ENCODE assay signal across 9 mouse cellular contexts in the genomic region with DNA sequence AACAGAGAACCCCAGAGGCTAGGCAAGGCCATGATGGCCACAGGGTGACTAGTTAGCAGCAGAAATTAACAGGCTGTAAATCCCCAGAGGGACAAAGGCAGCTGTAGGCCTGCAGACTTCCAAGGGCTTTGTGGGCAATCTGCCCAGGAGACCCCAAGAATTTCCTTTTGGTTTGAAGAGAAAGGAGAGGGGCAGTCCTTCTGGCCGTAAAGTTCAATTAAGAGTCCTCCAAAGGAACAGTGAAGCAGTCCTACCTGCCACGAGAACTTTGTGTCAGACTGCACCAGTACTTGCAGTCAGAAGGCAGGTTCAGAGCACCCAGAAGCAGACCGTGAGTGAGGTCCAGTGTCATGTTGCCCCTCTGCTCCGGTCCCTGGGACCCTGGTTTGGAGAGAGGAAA. TPM values are rescaled to one million over a fixed set of nuclear protein-coding genes. Genes with fewer than 3 reads are reported as not detected.
DNase-seq lines count a peak whose midpoint lies in the region; ATAC-seq lines count a peak whose summit lies in the region.
"Had no signal": no experiment of that assay in that cellular context is flagged by ENCODE, and none has a peak within 500 bp of the region (broad histone marks: within the 10 kb centered on the region; RNA-seq: fewer than 3 reads in every experiment).

No protein-coding gene starts in this region.

- H3K9ac ChIP-seq in forebrain, embryonic 13.5 days: peak overlapping the region; percentile 95; the same call in 1 of the 2 replicates

- peaks cover 17% of the 10 kb centered on the region; the same call in 1 of the 2 replicates for H3K36me3 ChIP-seq in heart, embryonic 10.5 days
- peaks cover 29% of the 10 kb centered on the region for H3K36me3 ChIP-seq in forebrain, embryonic 13.5 days (ENCODE audit: poor library complexity, severe bottlenecking)
- peaks cover 12% of the 10 kb centered on the region for H3K36me3 ChIP-seq in midbrain, embryonic 10.5 days

- no peak for ATAC-seq in forebrain, embryonic 13.5 days

- peak overlapping the region; percentile 92 for H3K27ac ChIP-seq in heart, embryonic 10.5 days
- peak overlapping the region; percentile 99 for H3K27ac ChIP-seq in forebrain, embryonic 13.5 days
- peak overlapping the region; percentile 98 for H3K27ac ChIP-seq in midbrain, embryonic 10.5 days (replicated peaks)

- H3K27me3 ChIP-seq in heart, embryonic 10.5 days (ENCODE audit: insufficient read depth, poor library complexity, severe bottlenecking): 0 out of 2 replicates have a peak, but pooled peaks cover 3% of the 10 kb centered on the region
- H3K27me3 ChIP-seq in forebrain, embryonic 13.5 days: no peaks in the 10 kb centered on the region
- peaks cover 25% of the 10 kb centered on the region; the same call in 1 of the 2 replicates for H3K27me3 ChIP-seq in midbrain, embryonic 10.5 days (ENCODE audit: low read depth, poor library complexity, severe bottlenecking)

- H3K4me1 ChIP-seq in heart, embryonic 10.5 days: peaks cover 44% of the 10 kb centered on the region
- peaks cover 50% of the 10 kb centered on the region for H3K4me1 ChIP-seq in forebrain, embryonic 13.5 days
- H3K4me1 ChIP-seq in midbrain, embryonic 10.5 days: peaks cover 67% of the 10 kb centered on the region

- peak overlapping the region; percentile 92 for H3K4me2 ChIP-seq in forebrain, embryonic 13.5 days

- intact Hi-C loops in left cerebral cortex, postnatal 14 days (cut with DNase I): no loop called here
- intact Hi-C loops in left cerebral cortex, postnatal 10 days (cut with DNase I): loop anchor here (5.0 kb wide), 1 partner anchor 42 kb away; the partner anchor contains the start of gene Per2

- peak overlapping the region; percentile 75; the same call in 1 of the 2 replicates for H3K4me3 ChIP-seq in heart, embryonic 10.5 days
- H3K4me3 ChIP-seq in forebrain, embryonic 13.5 days: no peak overlapping the region; the same call in 1 of the 2 replicates
- peak overlapping the region; percentile 84 for H3K4me3 ChIP-seq in midbrain, embryonic 10.5 days

- WGBS in heart, embryonic 10.5 days: 71% methylated on average over 4 of the region's 4 CpGs
- 41% methylated on average over 4 of the region's 4 CpGs for WGBS in forebrain, embryonic 13.5 days
- 59% methylated on average over 4 of the region's 4 CpGs for WGBS in midbrain, embryonic 10.5 days

- DNase-seq in heart, embryonic 10.5 days (ENCODE audit: low spot score): no peak
- DNase-seq in heart, adult 11 months: no peak
- DNase-seq in A20 (ENCODE audit: low read depth, low spot score): peak; percentile 39
- peak; percentile 21 for DNase-seq in midbrain, embryonic 10.5 days (ENCODE audit: low spot score)
- no peak for DNase-seq in left cerebral cortex, postnatal 14 days (ENCODE audit: low spot score in 2 of 2)
- no peak for DNase-seq in B cell, adult 2 months
- DNase-seq in left cerebral cortex, postnatal 10 days (ENCODE audit: extremely low spot score in 1 of 2, low spot score in 2 of 2): no peak

- no peaks in the 10 kb centered on the region for H3K9me3 ChIP-seq in heart, embryonic 10.5 days
- H3K9me3 ChIP-seq in forebrain, embryonic 13.5 days (replicated peaks): no peaks in the 10 kb centered on the region
- H3K9me3 ChIP-seq in midbrain, embryonic 10.5 days (replicated peaks): no peaks in the 10 kb centered on the region

RNA-seq across cellular contexts. Expression of gene Hes6, which starts 1.1 kb away (rescaled TPM):
- 70.6 and 74.2 TPM in 2 replicates for polyA plus RNA-seq in heart, embryonic 10.5 days (2016; fragmentation: Nextera tagmentation; extraction: Ambion mirVana)
- polyA plus RNA-seq in forebrain, embryonic 13.5 days (2015; fragmentation: Nextera tagmentation; extraction: Ambion mirVana): 314 and 322 TPM in 2 replicates
- 213 and 329 TPM in 2 replicates for polyA plus RNA-seq in midbrain, embryonic 10.5 days (2016; fragmentation: Nextera tagmentation; extraction: Ambion mirVana)
- 10 to 100 TPM; 16.5 to 21.0 TPM for total RNA-seq in left cerebral cortex, postnatal 14 days (2021)
- total RNA-seq in left cerebral cortex, postnatal 10 days (2021): 10 to 100 TPM; 26.6 to 27.3 TPM

RNA-seq across cellular contexts. Expression of gene Ilkap, which starts 16.3 kb away (rescaled TPM):
- 132 and 152 TPM in 2 replicates for polyA plus RNA-seq in heart, embryonic 10.5 days (2016; fragmentation: Nextera tagmentation; extraction: Ambion mirVana)
- polyA plus RNA-seq in forebrain, embryonic 13.5 days (2015; fragmentation: Nextera tagmentation; extraction: Ambion mirVana): 162 and 181 TPM in 2 replicates
- 173 and 177 TPM in 2 replicates for polyA plus RNA-seq in midbrain, embryonic 10.5 days (2016; fragmentation: Nextera tagmentation; extraction: Ambion mirVana)
- 10 to 100 TPM; 49.9 to 56.0 TPM for total RNA-seq in left cerebral cortex, postnatal 14 days (2021)
- total RNA-seq in left cerebral cortex, postnatal 10 days (2021): 10 to 100 TPM; 62.9 to 68.6 TPM

RNA-seq across cellular contexts. Expression of gene Per2, which starts 44.2 kb away (rescaled TPM):
- polyA plus RNA-seq in heart, embryonic 10.5 days (2016; fragmentation: Nextera tagmentation; extraction: Ambion mirVana): 3.2 and 4.9 TPM in 2 replicates
- polyA plus RNA-seq in forebrain, embryonic 13.5 days (2015; fragmentation: Nextera tagmentation; extraction: Ambion mirVana): 2.6 and 3.8 TPM in 2 replicates
- polyA plus RNA-seq in midbrain, embryonic 10.5 days (2016; fragmentation: Nextera tagmentation; extraction: Ambion mirVana): 2.5 and 4.0 TPM in 2 replicates
- total RNA-seq in left cerebral cortex, postnatal 14 days (2021): 10 to 100 TPM; 18.8 to 26.1 TPM
- 10 to 100 TPM; 14.6 to 16.0 TPM for total RNA-seq in left cerebral cortex, postnatal 10 days (2021)

RNA-seq across cellular contexts. Expression of gene Erfe, which starts 48.7 kb away (rescaled TPM):
- 2.2 TPM in 2 replicates for polyA plus RNA-seq in heart, embryonic 10.5 days (2016; fragmentation: Nextera tagmentation; extraction: Ambion mirVana)
- polyA plus RNA-seq in forebrain, embryonic 13.5 days (2015; fragmentation: Nextera tagmentation; extraction: Ambion mirVana): 0.54 and 0.67 TPM in 2 replicates
- 0.42 and 1.2 TPM in 2 replicates for polyA plus RNA-seq in midbrain, embryonic 10.5 days (2016; fragmentation: Nextera tagmentation; extraction: Ambion mirVana)
- under 1 TPM; 0.15 to 0.34 TPM for total RNA-seq in left cerebral cortex, postnatal 14 days (2021)
- under 1 TPM; 0.39 to 0.41 TPM for total RNA-seq in left cerebral cortex, postnatal 10 days (2021)
- total RNA-seq: layer of hippocampus, adult 8-10 months had no signal

Comparison
In these comparisons a context has a peak if more than half of its experiments do, and no peak if none do; other contexts are left out.
1. DNase-seq: peak in A20 (single experiment) and midbrain, embryonic 10.5 days (single experiment); none in heart, embryonic 10.5 days (single experiment), heart, adult 11 months (single experiment), left cerebral cortex, postnatal 14 days (0 of 2), B cell, adult 2 months (0 of 2) and left cerebral cortex, postnatal 10 days (0 of 2).
2. Peak in every context shown above with its lines, with median percentiles within 50 percentile points of each other: H3K27ac ChIP-seq.